Mouse (Mus musculus): ENCODE data around the gene Asb4. TPM values are rescaled to one million over a fixed set of nuclear protein-coding genes. Genes with fewer than 3 reads are reported as not detected.

Gene Asb4
- polyA plus RNA-seq, 1 experiment from 2014 or later, result 132 TPM

- Histone ChIP-seq H3K9me3 (no peaks in the 10 kb centered on the region), H3K4me3 (peak overlapping the region; percentile 35; the same call in 1 of the 2 replicates), H3K36me3 (no peaks in the 10 kb centered on the region), H3K27me3 (ENCODE audit: insufficient read depth, poor library complexity, severe bottlenecking) (no peaks in the 10 kb centered on the region), H3K4me1 (peaks cover 26% of the 10 kb centered on the region), H3K27ac (peak overlapping the region; percentile 76)
- 20% methylated on average over 9 of the region's 9 CpGs for WGBS
- no peak for DNase-seq (ENCODE audit: low spot score)
Observed at GRCm38 (mm10) chr6:5380624-5381252, 2.4 kb upstream of the Asb4 start.

- DNase-seq (ENCODE audit: low spot score), result no peak
- Histone ChIP-seq H3K36me3 (no peaks in the 10 kb centered on the region), H3K27me3 (ENCODE audit: insufficient read depth, poor library complexity, severe bottlenecking) (no peaks in the 10 kb centered on the region), H3K4me3 (no peak overlapping the region), H3K9me3 (no peaks in the 10 kb centered on the region), H3K27ac (no peak overlapping the region), H3K4me1 (peaks cover 26% of the 10 kb centered on the region)
- 54% methylated on average over 13 of the region's 13 CpGs for WGBS
Observed at GRCm38 (mm10) chr6:5381918-5382582, 1.1 kb upstream of the Asb4 start.

- peaks cover 26% of the 10 kb centered on the region for H3K4me1 ChIP-seq
Observed at GRCm38 (mm10) chr6:5382583-5383215, 487 bp upstream of the Asb4 start.

GRCm38 (mm10) chr6:5384178-5384490 lies 948 bp downstream of the Asb4 start:
- Histone ChIP-seq H3K27ac (peak overlapping the region; percentile 77), H3K36me3 (no peaks in the 10 kb centered on the region), H3K27me3 (ENCODE audit: insufficient read depth, poor library complexity, severe bottlenecking) (no peaks in the 10 kb centered on the region), H3K4me3 (peak overlapping the region; percentile 57), H3K9me3 (no peaks in the 10 kb centered on the region), H3K4me1 (peaks cover 26% of the 10 kb centered on the region)
- 2% methylated on average over 11 of the region's 11 CpGs for WGBS
- no peak for DNase-seq (ENCODE audit: low spot score)

More at GRCm38 (mm10) chr6:5382583-5383215, 487 bp upstream of the Asb4 start:
- H3K4me3 ChIP-seq, result peak overlapping the region; percentile 57
- no peaks in the 10 kb centered on the region for H3K9me3 ChIP-seq
- H3K27ac ChIP-seq, result peak overlapping the region; percentile 77
- no peaks in the 10 kb centered on the region for H3K27me3 ChIP-seq (ENCODE audit: insufficient read depth, poor library complexity, severe bottlenecking)
- 2% methylated on average over 16 of the region's 16 CpGs for WGBS
- no peaks in the 10 kb centered on the region for H3K36me3 ChIP-seq
- DNase-seq (ENCODE audit: low spot score), result peak; percentile 88

GRCm38 (mm10) chr6:5385161-5385640 lies 2.0 kb downstream of the Asb4 start:
- Histone ChIP-seq H3K4me1 (peaks cover 23% of the 10 kb centered on the region), H3K27ac (peak overlapping the region; percentile 49), H3K27me3 (ENCODE audit: insufficient read depth, poor library complexity, severe bottlenecking) (no peaks in the 10 kb centered on the region), H3K4me3 (no peak overlapping the region), H3K36me3 (no peaks in the 10 kb centered on the region), H3K9me3 (no peaks in the 10 kb centered on the region)
- 16% methylated on average over 7 of the region's 7 CpGs for WGBS
- DNase-seq (ENCODE audit: low spot score), result no peak

DNA sequence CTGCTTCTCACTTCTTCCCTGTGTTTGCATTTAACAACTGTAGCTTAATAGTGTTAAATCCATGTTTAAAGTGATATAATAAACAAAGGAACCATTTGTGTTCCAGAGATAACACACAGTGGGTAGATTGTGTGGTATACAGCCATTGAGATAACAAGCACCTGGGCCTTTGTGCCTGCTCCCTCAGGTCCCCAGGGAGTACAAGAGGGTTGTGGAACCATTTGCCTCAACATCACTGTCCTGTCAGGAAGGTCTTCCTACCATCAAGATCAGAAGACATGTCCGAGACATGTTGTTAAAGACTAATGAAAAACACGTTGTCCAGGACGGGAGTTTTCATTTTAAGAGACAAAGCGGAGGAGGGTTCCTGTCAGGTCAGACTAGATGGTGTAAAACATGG lies 3.3 kb downstream of the Asb4 start:
- no peak for DNase-seq (ENCODE audit: low spot score)
- H3K4me3 ChIP-seq, result no peak overlapping the region
- H3K4me1 ChIP-seq, result peaks cover 11% of the 10 kb centered on the region
- no peaks in the 10 kb centered on the region for H3K9me3 ChIP-seq
- H3K27me3 ChIP-seq (ENCODE audit: insufficient read depth, poor library complexity, severe bottlenecking), result no peaks in the 10 kb centered on the region
- H3K27ac ChIP-seq, result 0 out of 2 replicates have a peak overlapping the region, but pooled peaks have one; percentile 10
- WGBS, result 67% methylated on average over 4 of the region's 4 CpGs
- H3K36me3 ChIP-seq, result no peaks in the 10 kb centered on the region

DNA sequence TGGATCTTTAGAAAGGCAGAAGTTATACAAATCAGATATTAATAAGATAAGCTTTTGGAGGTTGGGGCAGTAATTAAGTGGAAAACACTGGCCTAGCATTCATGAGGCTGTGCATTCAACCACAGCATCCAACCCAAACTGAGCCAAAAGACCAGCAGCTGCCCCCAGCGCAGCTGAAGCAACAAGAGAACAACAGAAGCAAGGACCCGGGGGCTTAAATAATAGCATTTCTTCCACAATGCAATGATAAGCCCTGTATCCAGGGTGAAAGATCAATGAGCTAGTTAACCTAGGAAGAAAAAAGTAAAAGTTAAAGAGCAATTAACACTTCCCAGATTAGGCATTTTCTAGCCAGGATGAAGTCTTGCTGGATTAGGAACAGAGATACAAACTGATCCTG lies 4.2 kb downstream of the Asb4 start:
- no peak for DNase-seq (ENCODE audit: low spot score)
- H3K9me3 ChIP-seq, result no peaks in the 10 kb centered on the region
- no peaks in the 10 kb centered on the region for H3K27me3 ChIP-seq (ENCODE audit: insufficient read depth, poor library complexity, severe bottlenecking)
- H3K4me3 ChIP-seq, result no peak overlapping the region
- H3K36me3 ChIP-seq, result no peaks in the 10 kb centered on the region
- H3K27ac ChIP-seq, result no peak overlapping the region
- WGBS, result 69% methylated on average over 2 of the region's 2 CpGs
- peaks cover 11% of the 10 kb centered on the region for H3K4me1 ChIP-seq

- Histone ChIP-seq H3K36me3 (no peaks in the 10 kb centered on the region), H3K9me3 (no peaks in the 10 kb centered on the region), H3K4me1 (peaks cover 26% of the 10 kb centered on the region), H3K27ac (peak overlapping the region; percentile 88), H3K4me3 (peak overlapping the region; percentile 61), H3K27me3 (ENCODE audit: insufficient read depth, poor library complexity, severe bottlenecking) (no peaks in the 10 kb centered on the region)
- 1% methylated on average over 11 of the region's 11 CpGs for WGBS
- DNase-seq (ENCODE audit: low spot score), result no peak
Observed at GRCm38 (mm10) chr6:5390298-5390697, 7.1 kb downstream of the Asb4 start.

GRCm38 (mm10) chr6:5390952-5391351 lies 7.8 kb downstream of the Asb4 start:
- H3K4me3 ChIP-seq, result peak overlapping the region; percentile 61
- peaks cover 29% of the 10 kb centered on the region for H3K4me1 ChIP-seq
- H3K36me3 ChIP-seq, result no peaks in the 10 kb centered on the region
- no peaks in the 10 kb centered on the region for H3K27me3 ChIP-seq (ENCODE audit: insufficient read depth, poor library complexity, severe bottlenecking)
- no peaks in the 10 kb centered on the region for H3K9me3 ChIP-seq
- DNase-seq (ENCODE audit: low spot score), result no peak
- WGBS, result 10% methylated on average over 10 of the region's 10 CpGs
- peak overlapping the region; percentile 88 for H3K27ac ChIP-seq

GRCm38 (mm10) chr6:5394971-5395370 lies 11.8 kb downstream of the Asb4 start:
- 1% methylated on average over 4 of the region's 4 CpGs for WGBS
- H3K36me3 ChIP-seq, result peaks cover 7% of the 10 kb centered on the region
- peaks cover 41% of the 10 kb centered on the region for H3K4me1 ChIP-seq
- peak overlapping the region; percentile 26; the same call in 1 of the 2 replicates for H3K27ac ChIP-seq
- peak overlapping the region; percentile 32; the same call in 1 of the 2 replicates for H3K4me3 ChIP-seq
- H3K9me3 ChIP-seq, result no peaks in the 10 kb centered on the region
- DNase-seq (ENCODE audit: low spot score), result no peak
- H3K27me3 ChIP-seq (ENCODE audit: insufficient read depth, poor library complexity, severe bottlenecking), result no peaks in the 10 kb centered on the region

DNA sequence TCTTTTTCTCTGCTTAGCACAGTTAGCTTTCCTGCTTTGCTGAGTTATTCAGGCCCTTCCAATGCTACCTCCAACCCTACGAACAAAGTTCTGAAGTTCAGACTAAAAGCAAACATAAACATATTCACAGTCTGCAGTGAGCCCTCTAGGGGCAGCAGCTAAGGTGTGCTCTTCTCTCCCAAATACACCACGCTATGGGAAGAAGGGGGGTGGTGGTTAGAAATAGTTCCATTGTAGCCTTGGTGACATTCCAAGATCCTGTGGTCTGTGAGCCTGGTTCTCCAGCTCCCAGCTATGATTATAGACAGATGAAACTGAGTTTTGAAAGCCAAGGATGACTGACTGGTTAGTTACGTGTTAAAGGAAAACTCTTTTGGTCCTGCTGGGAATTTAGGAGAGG lies 13.6 kb downstream of the Asb4 start:
- Histone ChIP-seq H3K27me3 (ENCODE audit: insufficient read depth, poor library complexity, severe bottlenecking) (no peaks in the 10 kb centered on the region), H3K36me3 (peaks cover 7% of the 10 kb centered on the region), H3K27ac (no peak overlapping the region), H3K4me1 (peaks cover 41% of the 10 kb centered on the region), H3K4me3 (no peak overlapping the region), H3K9me3 (no peaks in the 10 kb centered on the region)
- 59% methylated on average over 3 of the region's 3 CpGs for WGBS
- DNase-seq (ENCODE audit: low spot score), result no peak

DNA sequence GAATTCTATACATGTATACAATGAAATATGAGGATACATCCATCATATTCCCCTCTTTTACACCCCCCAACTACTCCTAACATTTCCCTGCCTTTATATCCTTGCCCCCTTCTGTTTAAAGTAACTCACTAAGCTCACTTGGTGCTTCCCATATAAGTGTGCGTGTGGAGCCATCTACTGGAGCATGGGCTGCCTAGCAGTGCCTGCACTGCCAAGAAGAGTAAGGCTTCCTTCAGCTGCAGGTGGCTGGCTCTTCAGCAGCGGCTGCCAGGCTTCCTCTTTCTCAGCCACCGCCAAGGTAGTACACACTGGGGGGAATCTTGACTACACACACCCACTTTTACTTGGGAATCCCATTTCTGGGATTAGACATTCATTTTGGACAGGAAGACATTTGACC lies 18.2 kb downstream of the Asb4 start:
- WGBS, result 7% methylated on average over 3 of the region's 3 CpGs
- Histone ChIP-seq H3K9me3 (no peaks in the 10 kb centered on the region), H3K27me3 (ENCODE audit: insufficient read depth, poor library complexity, severe bottlenecking) (no peaks in the 10 kb centered on the region), H3K4me3 (no peak overlapping the region), H3K27ac (no peak overlapping the region), H3K4me1 (0 out of 2 replicates have a peak, but pooled peaks cover 8% of the 10 kb centered on the region), H3K36me3 (peaks cover 7% of the 10 kb centered on the region)
- no peak for DNase-seq (ENCODE audit: low spot score)

All from heart, embryonic 10.5 days (tissue).